Mouse (Mus musculus) B cell, adult 2 months (primary cell): ENCODE measurements around the gene Etfdh.

Experiments used
- DNase-seq, 2 experiments: peaks; one replicate each; pipeline ENCODE4 v3.0.0; 2022

Etfdh gene

GRCm38 (mm10) chr3:79629416-79629730 is at the start of gene Etfdh:
Gene Etfdh (minus strand): TSS chr3:79629500.
- no peak for DNase-seq

GRCm38 (mm10) chr3:79676411-79676810 is 47.1 kb upstream of the Etfdh start:
- no peak for DNase-seq

GRCm38 (mm10) chr3:79674641-79675040 is 45.3 kb upstream of the Etfdh start:
- DNase-seq = no peak

- peak; percentile 72 to 78 for DNase-seq
Observed at GRCm38 (mm10) chr3:79673082-79673481, 43.8 kb upstream of the Etfdh start.

- no peak for DNase-seq
Observed at GRCm38 (mm10) chr3:79672188-79672587, 42.9 kb upstream of the Etfdh start.

- no peak for DNase-seq
Observed at GRCm38 (mm10) chr3:79670556-79670955, 41.3 kb upstream of the Etfdh start.

- DNase-seq = peak; percentile 62 to 66
Observed at GRCm38 (mm10) chr3:79664787-79665408, 35.6 kb upstream of the Etfdh start.

GRCm38 (mm10) chr3:79656682-79657081 is 27.4 kb upstream of the Etfdh start:
- DNase-seq = no peak

- DNase-seq = no peak
Observed at GRCm38 (mm10) chr3:79652129-79652528, 22.8 kb upstream of the Etfdh start.

- DNase-seq = peak; percentile 93 to 95
Observed at GRCm38 (mm10) chr3:79628561-79629415, 512 bp downstream of the Etfdh start, which contains the start of gene 4930579G24Rik. Gene 4930579G24Rik (plus strand): TSS chr3:79629079.

GRCm38 (mm10) chr3:79628182-79628560 is 1.1 kb downstream of the Etfdh start:
- DNase-seq = no peak

GRCm38 (mm10) chr3:79627484-79628181 is 1.7 kb downstream of the Etfdh start:
- DNase-seq = no peak

- no peak for DNase-seq
Observed at GRCm38 (mm10) chr3:79609886-79610285, 19.4 kb downstream of the Etfdh start.

- no peak for DNase-seq
Observed at GRCm38 (mm10) chr3:79595468-79595867, 33.8 kb downstream of the Etfdh start.

- no peak for DNase-seq
Observed at GRCm38 (mm10) chr3:79591793-79592471, 37.4 kb downstream of the Etfdh start.

- DNase-seq = peak; percentile 80 to 83
Observed at GRCm38 (mm10) chr3:79590863-79591792, 38.2 kb downstream of the Etfdh start, which contains the start of gene Ppid. Gene Ppid (plus strand): TSS chr3:79591342.

GRCm38 (mm10) chr3:79589671-79590070 is 39.6 kb downstream of the Etfdh start:
- DNase-seq = no peak

GRCm38 (mm10) chr3:79586804-79587203 is 42.5 kb downstream of the Etfdh start:
- peak; percentile 91 to 92 for DNase-seq

- DNase-seq = no peak
Observed at GRCm38 (mm10) chr3:79579891-79580575, 49.3 kb downstream of the Etfdh start.

- DNase-seq = no peak
Observed at GRCm38 (mm10) chr3:79578164-79578563, 51.1 kb downstream of the Etfdh start.

GRCm38 (mm10) chr3:79577606-79578005 is 51.7 kb downstream of the Etfdh start:
- DNase-seq = no peak
